Mouse (Mus musculus) lung, adult 2 months (tissue): ENCODE data around the gene Rc3h1. TPM values are rescaled to one million over a fixed set of nuclear protein-coding genes. Genes with fewer than 3 reads are reported as not detected.

Experiments used
- DNase-seq: peaks from one replicate; pipeline ENCODE4 v3.0.0; 2022
- H3K4me1 ChIP-seq: fragments of 200-500 bp; 2 replicates; pipeline ENCODE4 v1.6.1; 2011; ENCODE audit warnings: low read length; ENCODE audit not compliant: control insufficient read depth, insufficient read depth
- H3K4me3 ChIP-seq: fragments of 200-500 bp; replicated peaks from 2 replicates; pipeline ENCODE3; 2011; ENCODE audit warnings: low read depth, mild to moderate bottlenecking, control low read depth, low read length; ENCODE audit errors: extremely low read depth
- CTCF ChIP-seq: fragments of 200-500 bp; IDR thresholded peaks from 2 replicates; pipeline ENCODE4 v1.5.1; 2011; ENCODE audit warnings: mild to moderate bottlenecking, low read length, control low read depth; ENCODE audit not compliant: insufficient read depth
- POLR2A ChIP-seq: fragments of 200-500 bp; IDR thresholded peaks from 2 replicates; pipeline ENCODE4 v1.6.1; 2011; ENCODE audit warnings: low read depth, mild to moderate bottlenecking, control low read depth, low read length, borderline replicate concordance; ENCODE audit errors: extremely low read depth
- WGBS: fragments of 180-500 bp; shearing (Covaris S2); methylation state at CpG from one replicate; pipeline ENCODE4 v1.1.7; 2018; 5-methylcytosine and 5-hydroxymethylcytosine counted together
- polyA plus RNA-seq: library from polyadenylated mRNA; depleted of rRNA; stranded (reverse); fragments of >200 nt; gene quantifications from 2 replicates; pipeline ENCODE4 v1.2.3, GENCODE M21; 2012

Gene Rc3h1
- polyA plus RNA-seq, 1 experiment, result 16.0 TPM

DNA sequence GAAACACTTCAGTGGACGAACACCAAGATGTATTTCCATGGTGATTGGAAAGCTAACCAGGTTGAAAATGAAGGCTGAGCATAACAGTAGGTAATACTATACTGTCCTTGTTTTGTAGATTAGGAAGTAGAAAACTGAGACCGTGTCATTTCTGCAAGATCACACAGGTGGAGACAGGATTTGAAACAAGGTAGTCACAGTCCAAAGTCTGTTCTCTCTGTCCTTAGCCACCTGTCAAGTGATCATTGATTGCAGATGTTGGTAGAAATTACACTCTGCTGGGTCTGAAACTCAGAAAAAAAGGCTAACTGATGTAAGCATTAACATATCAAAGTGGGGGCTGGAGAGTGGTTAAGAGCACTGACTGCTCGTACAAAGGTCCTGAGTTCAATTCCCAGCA lies 21.9 kb upstream of the Rc3h1 start:
- 78% methylated on average over 3 of the region's 3 CpGs for WGBS
- no peaks in the 10 kb centered on the region for H3K4me1 ChIP-seq
- no peak for DNase-seq
- no peak for TF ChIP-seq CTCF
- TF ChIP-seq POLR2A, result no peak
- no peak overlapping the region for H3K4me3 ChIP-seq

DNA sequence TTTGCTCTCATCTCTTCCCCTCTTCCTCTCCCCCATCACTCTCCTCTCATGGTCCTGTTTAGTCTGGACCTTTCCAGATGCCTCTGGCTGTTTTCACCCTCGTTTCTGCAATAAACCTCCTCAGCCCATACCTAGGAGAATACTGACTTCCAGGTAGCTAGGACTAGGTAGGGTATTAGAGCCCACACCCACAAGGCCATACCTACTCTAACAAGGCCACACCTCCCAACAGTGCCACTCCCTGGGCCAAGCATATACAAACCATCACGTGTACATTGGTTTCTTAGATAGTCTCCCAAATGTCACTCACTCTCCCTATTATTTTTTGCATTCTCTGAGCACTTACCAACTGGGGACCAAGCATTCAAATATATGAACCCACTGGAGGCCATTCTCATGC lies 21.2 kb upstream of the Rc3h1 start:
- Histone ChIP-seq H3K4me1 (no peaks in the 10 kb centered on the region), H3K4me3 (no peak overlapping the region)
- TF ChIP-seq CTCF (no peak), POLR2A (no peak)
- 51% methylated on average over 2 of the region's 2 CpGs for WGBS
- DNase-seq, result no peak

- DNase-seq, result no peak
- WGBS, result 40% methylated on average over 10 of the region's 10 CpGs
- Histone ChIP-seq H3K4me1 (no peaks in the 10 kb centered on the region), H3K4me3 (no peak overlapping the region)
- TF ChIP-seq POLR2A (no peak), CTCF (no peak)
These were observed 6.5 kb upstream of the Rc3h1 start for GRCm38 (mm10) chr1:160899701-160900100.

DNA sequence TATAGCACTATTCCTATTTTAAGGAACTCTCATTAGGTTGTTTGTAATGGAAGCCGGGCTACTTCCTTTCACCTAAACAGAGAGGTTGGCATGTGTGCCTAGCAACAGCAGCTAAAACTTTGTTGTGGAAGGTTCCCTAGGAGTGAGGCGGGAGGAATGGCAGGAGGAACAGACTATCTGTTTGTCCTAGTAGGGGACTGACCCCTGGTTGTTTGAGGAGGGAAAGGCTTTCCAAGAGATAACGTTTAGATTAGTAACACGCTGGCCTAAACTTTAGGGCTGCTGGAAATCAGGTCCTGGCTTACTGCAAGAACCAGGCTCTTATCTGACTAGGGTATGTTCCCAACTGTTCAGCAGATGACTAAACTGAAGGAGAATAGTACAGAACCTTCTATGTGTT lies 2.2 kb upstream of the Rc3h1 start:
- H3K4me1 ChIP-seq, result peaks cover 7% of the 10 kb centered on the region; the same call in 1 of the 2 replicates
- H3K4me3 ChIP-seq, result no peak overlapping the region
- TF ChIP-seq POLR2A (no peak), CTCF (no peak)
- WGBS, result 26% methylated on average over 4 of the region's 4 CpGs
- no peak for DNase-seq

GRCm38 (mm10) chr1:160906558-160907481 lies 602 bp downstream of the Rc3h1 start:
- TF ChIP-seq POLR2A (no peak), CTCF (no peak)
- H3K4me3 ChIP-seq, result peak overlapping the region; percentile 85
- peak; percentile 59 for DNase-seq
- peaks cover 10% of the 10 kb centered on the region for H3K4me1 ChIP-seq
- WGBS, result under 1% methylated on average over 62 of the region's 67 CpGs

DNA sequence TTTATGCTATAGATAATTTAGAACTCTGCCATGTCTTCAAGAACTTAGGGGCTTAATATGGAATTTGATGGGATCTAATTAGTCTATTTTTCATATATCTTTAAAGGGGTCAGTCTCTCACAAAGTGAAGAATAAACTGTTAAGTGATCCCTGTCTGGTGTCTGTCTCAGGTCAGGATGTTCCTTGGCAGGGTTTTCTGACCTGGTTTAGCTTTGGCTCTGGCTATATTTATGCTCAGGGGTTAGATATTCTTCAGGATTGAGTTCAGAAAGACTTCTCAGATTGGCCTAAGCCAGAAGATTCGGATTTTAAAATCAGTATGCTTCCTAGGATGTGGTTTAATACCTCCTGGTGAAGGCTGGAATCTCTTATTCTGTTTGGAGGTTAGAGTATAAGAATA lies 4.0 kb downstream of the Rc3h1 start:
- WGBS, result 77% methylated on average over 1 of the region's 1 CpGs
- Histone ChIP-seq H3K4me1 (peaks cover 10% of the 10 kb centered on the region), H3K4me3 (no peak overlapping the region)
- TF ChIP-seq CTCF (no peak), POLR2A (no peak)
- DNase-seq, result no peak

DNA sequence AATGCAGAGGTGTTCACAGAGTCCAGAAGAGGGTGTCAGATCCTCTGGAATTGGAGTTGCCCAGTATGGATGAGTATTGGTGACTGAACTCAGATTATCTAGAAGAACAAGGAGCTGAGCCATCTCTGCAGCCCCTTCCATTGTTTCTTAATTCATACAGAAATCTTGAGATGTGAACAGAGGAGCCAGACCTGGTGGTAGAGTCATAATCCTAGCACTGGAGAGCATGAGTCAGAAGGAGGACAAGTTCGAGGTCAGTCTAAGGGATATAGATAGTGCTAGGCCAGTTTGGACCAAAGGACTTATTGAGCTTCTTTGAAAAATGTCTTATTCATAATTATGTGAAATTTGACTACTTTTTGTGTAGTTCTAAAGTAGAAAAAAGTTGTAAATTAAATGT lies 4.6 kb downstream of the Rc3h1 start:
- 62% methylated on average over 1 of the region's 1 CpGs for WGBS
- no peak overlapping the region for H3K4me3 ChIP-seq
- TF ChIP-seq POLR2A, result no peak
- TF ChIP-seq CTCF, result no peak
- no peak for DNase-seq
- H3K4me1 ChIP-seq, result peaks cover 10% of the 10 kb centered on the region

DNA sequence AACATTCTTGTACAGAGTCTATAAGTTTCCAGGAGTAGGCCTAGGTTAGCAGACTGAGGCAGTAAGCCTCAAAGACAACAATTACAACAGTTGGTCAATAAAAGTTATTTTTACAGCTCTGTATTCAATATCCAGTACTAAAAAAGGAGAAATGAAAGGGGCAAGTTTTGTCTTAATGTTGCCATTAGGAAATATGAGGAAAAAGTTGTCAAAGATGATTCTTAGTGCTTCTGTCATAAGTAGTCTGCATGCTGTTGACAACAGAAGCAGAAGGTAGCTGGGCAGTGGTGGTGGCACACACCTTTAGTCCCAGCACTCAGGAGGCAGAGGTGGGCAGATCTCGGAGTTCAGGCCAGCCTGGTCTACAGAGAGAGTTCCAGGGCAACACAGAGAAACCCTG lies 13.2 kb downstream of the Rc3h1 start:
- no peak for DNase-seq
- Histone ChIP-seq H3K4me1 (peaks cover 5% of the 10 kb centered on the region), H3K4me3 (no peak overlapping the region)
- 86% methylated on average over 1 of the region's 1 CpGs for WGBS
- no peak for TF ChIP-seq POLR2A
- TF ChIP-seq CTCF, result no peak

DNA sequence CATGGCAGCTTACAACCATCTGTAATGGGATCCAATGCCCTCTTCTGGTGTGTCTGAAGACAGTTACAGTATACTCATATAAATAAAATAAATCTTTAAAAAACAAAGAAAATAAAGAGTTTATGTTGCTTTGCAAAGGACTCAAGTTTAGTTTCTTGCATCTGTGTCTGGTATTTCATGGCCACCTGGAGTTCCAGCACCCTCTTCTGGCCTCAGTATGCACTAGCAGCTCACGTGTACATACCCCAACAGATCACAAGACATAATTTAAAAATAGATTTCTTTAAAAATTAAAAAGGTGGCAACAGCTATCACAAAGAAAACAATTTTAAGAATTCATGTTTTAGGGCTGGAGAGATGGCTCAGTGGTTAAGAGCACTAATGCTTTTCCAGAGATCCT lies 15.7 kb downstream of the Rc3h1 start:
- TF ChIP-seq POLR2A, result no peak
- TF ChIP-seq CTCF, result peak; percentile 20; the same call in 1 of the 2 replicates
- H3K4me1 ChIP-seq, result peaks cover 10% of the 10 kb centered on the region
- no peak for DNase-seq
- H3K4me3 ChIP-seq, result no peak overlapping the region
- WGBS, result 89% methylated on average over 1 of the region's 1 CpGs

DNA sequence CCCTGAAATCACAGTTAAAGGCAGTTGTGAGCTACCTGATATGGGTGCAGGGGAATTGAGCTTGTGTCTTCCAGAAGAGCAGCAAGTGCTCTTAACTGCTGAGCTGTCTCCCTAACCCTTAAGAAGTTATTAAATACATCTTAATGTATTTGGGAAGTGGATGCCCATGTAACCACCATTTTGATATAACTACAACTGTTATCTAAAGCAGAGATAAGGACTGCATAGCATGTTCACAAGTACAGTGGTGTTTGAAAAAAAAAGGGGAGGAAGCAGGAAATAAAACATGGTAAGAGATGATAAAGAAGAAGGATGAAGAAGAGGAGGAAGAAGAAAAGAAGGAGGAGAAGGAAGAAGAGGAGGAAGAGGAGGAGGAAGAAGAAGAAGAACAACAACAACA lies 25.1 kb downstream of the Rc3h1 start:
- TF ChIP-seq POLR2A (no peak), CTCF (no peak)
- Histone ChIP-seq H3K4me1 (peaks cover 7% of the 10 kb centered on the region), H3K4me3 (no peak overlapping the region)
- DNase-seq, result no peak
